Mouse (Mus musculus): Measurements from ENCODE around the gene Ppp1cc.

DNA sequence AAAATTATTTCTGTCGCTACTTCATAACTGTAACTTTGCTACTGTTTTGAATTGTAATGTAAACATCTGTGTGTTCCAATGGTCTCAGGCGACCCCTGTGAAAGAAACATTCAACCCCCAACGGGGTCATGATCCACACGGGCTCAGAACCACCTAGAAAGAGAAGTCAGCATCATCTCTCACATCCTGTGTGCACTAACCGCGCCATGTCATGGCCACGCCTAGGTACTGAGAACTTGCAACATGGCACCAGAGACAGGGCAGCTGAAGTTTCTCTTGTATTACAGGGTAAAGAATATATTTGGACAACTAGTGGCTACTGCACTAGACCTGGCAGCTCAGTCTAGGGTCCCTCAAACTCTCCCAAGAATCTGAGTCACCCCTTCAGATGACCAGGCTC is 44.6 kb upstream of the Ppp1cc start:
- no peak for TF ChIP-seq CTCF (IDR thresholded peaks at IDR 0.05; ENCODE audit: borderline replicate concordance, insufficient read depth, low read depth, low read length)
- no peak for TF ChIP-seq POLR2A (IDR thresholded peaks at IDR 0.05; ENCODE audit: borderline replicate concordance, insufficient read depth, low read length)

All from cerebellum, adult 2 months (tissue).